Mouse (Mus musculus) neural tube, embryonic 13.5 days (tissue): Measurements from ENCODE around the gene Ddah1. TPM values are rescaled to one million over a fixed set of nuclear protein-coding genes. Genes with fewer than 3 reads are reported as not detected.
"Not testable (repeated sequence)": the region's sequence is repeated elsewhere in the genome, so short reads cannot be mapped to it uniquely, and the experiment has no call there.

Experiments used
- ATAC-seq: fragments of 200-750 bp; cut with Nextera tagmentation; 2 replicates; pipeline ENCODE4 v1.8.0; 2017; ENCODE audit warnings: low read depth, mild to moderate bottlenecking, moderate TSS enrichment, moderate library complexity
- H3K27ac ChIP-seq: fragments of 300-500 bp; sonication (generic); replicated peaks from 2 replicates; pipeline ENCODE4 v1.5.1; 2015; ENCODE audit warnings: moderate library complexity, mild to moderate bottlenecking, inconsistent platforms
- H3K27me3 ChIP-seq: fragments of 300-500 bp; sonication (generic); 2 replicates; pipeline ENCODE4 v1.6.1; 2015; ENCODE audit warnings: mild to moderate bottlenecking, inconsistent platforms
- H3K36me3 ChIP-seq: fragments of 300-500 bp; sonication (generic); 2 replicates; pipeline ENCODE4 v1.6.1; 2015; ENCODE audit warnings: mild to moderate bottlenecking, inconsistent platforms
- H3K4me1 ChIP-seq: fragments of 300-500 bp; sonication (generic); replicated peaks from 2 replicates; pipeline ENCODE4 v1.6.1; 2015; ENCODE audit warnings: inconsistent platforms
- H3K4me2 ChIP-seq: fragments of 300-500 bp; sonication (generic); 2 replicates; pipeline ENCODE4 v1.6.1; 2015; ENCODE audit warnings: inconsistent platforms, mild to moderate bottlenecking, moderate library complexity
- H3K4me3 ChIP-seq: fragments of 300-500 bp; sonication (generic); 2 replicates; pipeline ENCODE4 v1.5.1; 2015; ENCODE audit warnings: mild to moderate bottlenecking, inconsistent platforms
- H3K9ac ChIP-seq: fragments of 300-500 bp; sonication (generic); 2 replicates; pipeline ENCODE4 v1.6.1; 2015; ENCODE audit warnings: moderate library complexity, mild to moderate bottlenecking, inconsistent platforms
- H3K9me3 ChIP-seq: fragments of 300-500 bp; sonication (generic); 2 replicates; pipeline ENCODE4 v1.6.1; 2016; ENCODE audit warnings: inconsistent platforms
- WGBS: fragments of 180-500 bp; shearing (Covaris S2); methylation state at CpG from one replicate; pipeline ENCODE4 v1.1.7; 2015; 5-methylcytosine and 5-hydroxymethylcytosine counted together
- polyA plus RNA-seq: library from polyadenylated mRNA; unstranded; fragments of >200 nt; fragmentation: Nextera tagmentation; extraction: Ambion mirVana; gene quantifications from 2 replicates; pipeline ENCODE4 v1.2.1, GENCODE M21; 2015

Ddah1 gene
- polyA plus RNA-seq, 1 experiment from 2014 or later, result 83.1 TPM

GRCm38 (mm10) chr3:145897749-145898148 lies 139.3 kb downstream of the Ddah1 start:
- no peaks in the 10 kb centered on the region for H3K27me3 ChIP-seq
- H3K4me1 ChIP-seq, result peaks cover 16% of the 10 kb centered on the region
- H3K4me2 ChIP-seq, result no peak overlapping the region
- no peak overlapping the region for H3K4me3 ChIP-seq
- 80% methylated on average over 11 of the region's 11 CpGs for WGBS
- no peak overlapping the region for H3K9ac ChIP-seq
- 0 out of 2 replicates have a peak, but pooled peaks cover 3% of the 10 kb centered on the region for H3K36me3 ChIP-seq
- no peaks in the 10 kb centered on the region for H3K9me3 ChIP-seq
- no peak overlapping the region for H3K27ac ChIP-seq
- no peak for ATAC-seq

- Histone ChIP-seq H3K4me2 (no peak overlapping the region), H3K9me3 (no peaks in the 10 kb centered on the region), H3K4me3 (no peak overlapping the region), H3K27me3 (no peaks in the 10 kb centered on the region), H3K4me1 (no peaks in the 10 kb centered on the region), H3K36me3 (0 out of 2 replicates have a peak, but pooled peaks cover 3% of the 10 kb centered on the region), H3K27ac (no peak overlapping the region), H3K9ac (no peak overlapping the region)
- ATAC-seq, result no peak
- 86% methylated on average over 8 of the region's 8 CpGs for WGBS
These were observed 141.4 kb downstream of the Ddah1 start for GRCm38 (mm10) chr3:145899832-145900231.

GRCm38 (mm10) chr3:145903530-145903929 lies 145.1 kb downstream of the Ddah1 start:
- no peak for ATAC-seq
- Histone ChIP-seq H3K4me3 (no peak overlapping the region), H3K4me1 (no peaks in the 10 kb centered on the region), H3K9me3 (no peaks in the 10 kb centered on the region), H3K27me3 (no peaks in the 10 kb centered on the region), H3K4me2 (no peak overlapping the region), H3K36me3 (no peaks in the 10 kb centered on the region), H3K27ac (no peak overlapping the region), H3K9ac (no peak overlapping the region)
- WGBS, result 80% methylated on average over 8 of the region's 8 CpGs

GRCm38 (mm10) chr3:145904850-145905776 lies 146.6 kb downstream of the Ddah1 start:
- 0 out of 2 replicates have a peak overlapping the region, but pooled peaks have one; percentile 22 for H3K9ac ChIP-seq
- 53% methylated on average over 22 of the region's 22 CpGs for WGBS

GRCm38 (mm10) chr3:145906582-145906981 lies 148.1 kb downstream of the Ddah1 start:
- Histone ChIP-seq H3K4me1 (no peaks in the 10 kb centered on the region), H3K4me3 (no peak overlapping the region), H3K4me2 (no peak overlapping the region), H3K9me3 (no peaks in the 10 kb centered on the region), H3K9ac (no peak overlapping the region), H3K27ac (no peak overlapping the region), H3K36me3 (no peaks in the 10 kb centered on the region), H3K27me3 (no peaks in the 10 kb centered on the region)
- no peak for ATAC-seq
- WGBS, result 93% methylated on average over 9 of the region's 9 CpGs

More at GRCm38 (mm10) chr3:145904850-145905776, 146.6 kb downstream of the Ddah1 start:
- Histone ChIP-seq H3K4me3 (no peak overlapping the region), H3K27me3 (no peaks in the 10 kb centered on the region), H3K4me1 (no peaks in the 10 kb centered on the region), H3K9me3 (no peaks in the 10 kb centered on the region), H3K36me3 (no peaks in the 10 kb centered on the region), H3K4me2 (peak overlapping the region; percentile 39), H3K27ac (no peak overlapping the region)
- ATAC-seq, result peak; percentile 63

GRCm38 (mm10) chr3:145912512-145912911 lies 154.0 kb downstream of the Ddah1 start:
- no peak overlapping the region for H3K9ac ChIP-seq
- H3K36me3 ChIP-seq, result no peaks in the 10 kb centered on the region
- no peak overlapping the region for H3K4me3 ChIP-seq
- no peak for ATAC-seq
- H3K4me1 ChIP-seq, result no peaks in the 10 kb centered on the region
- H3K4me2 ChIP-seq, result no peak overlapping the region
- WGBS, result 90% methylated on average over 7 of the region's 7 CpGs
- H3K27me3 ChIP-seq, result no peaks in the 10 kb centered on the region
- no peak overlapping the region for H3K27ac ChIP-seq
- H3K9me3 ChIP-seq, result no peaks in the 10 kb centered on the region

GRCm38 (mm10) chr3:145913263-145913662 lies 154.8 kb downstream of the Ddah1 start:
- WGBS, result 85% methylated on average over 6 of the region's 6 CpGs
- H3K36me3 ChIP-seq, result no peaks in the 10 kb centered on the region
- no peak for ATAC-seq
- no peak overlapping the region for H3K4me3 ChIP-seq
- H3K4me2 ChIP-seq, result no peak overlapping the region
- no peaks in the 10 kb centered on the region for H3K27me3 ChIP-seq
- H3K9me3 ChIP-seq, result no peaks in the 10 kb centered on the region
- H3K4me1 ChIP-seq, result no peaks in the 10 kb centered on the region
- no peak overlapping the region for H3K27ac ChIP-seq
- no peak overlapping the region for H3K9ac ChIP-seq

- H3K9ac ChIP-seq, H3K27me3 ChIP-seq, H3K36me3 ChIP-seq, H3K27ac ChIP-seq, H3K9me3 ChIP-seq, H3K4me3 ChIP-seq, H3K4me2 ChIP-seq, ATAC-seq, H3K4me1 ChIP-seq: not testable (repeated sequence)
- WGBS, result 75% methylated on average over 7 of the region's 7 CpGs
These were observed 155.5 kb downstream of the Ddah1 start for GRCm38 (mm10) chr3:145913942-145914341.

- Histone ChIP-seq H3K9ac (no peak overlapping the region), H3K4me1 (no peaks in the 10 kb centered on the region), H3K9me3 (no peaks in the 10 kb centered on the region), H3K4me3 (no peak overlapping the region), H3K27ac (no peak overlapping the region), H3K36me3 (no peaks in the 10 kb centered on the region), H3K4me2 (no peak overlapping the region), H3K27me3 (no peaks in the 10 kb centered on the region)
- WGBS, result 94% methylated on average over 5 of the region's 5 CpGs
- ATAC-seq, result no peak
These were observed 157.9 kb downstream of the Ddah1 start for GRCm38 (mm10) chr3:145916374-145916773.

- Histone ChIP-seq H3K4me3 (no peak overlapping the region), H3K9ac (no peak overlapping the region), H3K4me1 (no peaks in the 10 kb centered on the region), H3K27me3 (no peaks in the 10 kb centered on the region), H3K4me2 (no peak overlapping the region), H3K27ac (no peak overlapping the region), H3K9me3 (no peaks in the 10 kb centered on the region), H3K36me3 (no peaks in the 10 kb centered on the region)
- ATAC-seq, result no peak
- 93% methylated on average over 4 of the region's 4 CpGs for WGBS
These were observed 158.4 kb downstream of the Ddah1 start for GRCm38 (mm10) chr3:145916826-145917225.

GRCm38 (mm10) chr3:145922019-145922854 lies 163.8 kb downstream of the Ddah1 start, which contains the start of gene Bcl10:
Gene Bcl10 (plus strand): TSS chr3:145922804.
- peaks cover 17% of the 10 kb centered on the region for H3K4me1 ChIP-seq
- H3K4me3 ChIP-seq, result peak within 1 kb of the TSS; percentile 89
- H3K36me3 ChIP-seq, result no peaks in the 10 kb centered on the region
- H3K27ac ChIP-seq, result peak within 1 kb of the TSS; percentile 67
- H3K4me2 ChIP-seq, result peak within 1 kb of the TSS; percentile 52
- ATAC-seq, result no peak
- H3K9ac ChIP-seq, result peak within 1 kb of the TSS; percentile 27
- WGBS, result 38% methylated on average over 11 of the region's 11 CpGs
- no peaks in the 10 kb centered on the region for H3K9me3 ChIP-seq
- no peaks in the 10 kb centered on the region for H3K27me3 ChIP-seq

- H3K4me1 ChIP-seq, result peaks cover 17% of the 10 kb centered on the region
- 0 out of 2 replicates have a peak, but pooled peaks cover 5% of the 10 kb centered on the region for H3K36me3 ChIP-seq
- H3K4me3 ChIP-seq, result no peak overlapping the region
- H3K9ac ChIP-seq, result no peak overlapping the region
- WGBS, result 77% methylated on average over 3 of the region's 3 CpGs
- no peak overlapping the region for H3K4me2 ChIP-seq
- H3K27ac ChIP-seq, result no peak overlapping the region
- ATAC-seq, result no peak
- no peaks in the 10 kb centered on the region for H3K27me3 ChIP-seq
- no peaks in the 10 kb centered on the region for H3K9me3 ChIP-seq
These were observed 164.5 kb downstream of the Ddah1 start for GRCm38 (mm10) chr3:145922971-145923370.
